8 mouse cellular contexts compared by ENCODE assay signal in the genomic region with DNA sequence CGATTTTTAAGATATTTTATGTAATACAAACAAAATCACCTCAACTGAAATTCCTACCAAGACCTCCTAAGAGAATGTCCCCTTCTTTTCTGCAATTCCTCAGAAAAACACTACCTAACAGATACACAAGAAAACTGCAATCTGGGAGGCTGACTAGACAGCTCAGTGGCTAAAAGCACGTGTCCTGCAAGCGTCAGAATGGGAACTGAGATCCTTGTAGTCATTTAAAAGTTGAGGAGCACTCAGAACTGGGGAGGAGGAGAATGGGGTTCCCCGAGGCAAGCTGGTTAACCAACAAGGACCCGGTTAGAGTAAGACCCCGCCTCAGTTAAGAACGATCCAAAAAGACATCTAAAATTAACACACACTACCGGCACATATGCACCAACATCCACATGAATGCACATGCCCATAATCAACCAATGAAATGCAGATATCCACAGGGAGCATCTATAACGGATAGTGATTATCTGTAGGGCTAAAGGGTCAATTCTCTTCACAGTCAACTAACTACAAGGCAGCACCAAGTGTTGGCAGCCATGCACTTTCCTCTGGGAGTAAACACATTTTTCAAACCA. TPM values are rescaled to one million over a fixed set of nuclear protein-coding genes. Genes with fewer than 3 reads are reported as not detected.
DNase-seq lines count a peak whose midpoint lies in the region; ATAC-seq and TF ChIP-seq lines count a peak whose summit lies in the region.

No protein-coding gene starts in this region.

- TF ChIP-seq CTCF in kidney, postnatal 0 days (IDR thresholded peaks at IDR 0.05; ENCODE audit: low read depth): no peak
- no peak for TF ChIP-seq CTCF in brain, embryonic 14.5 days (IDR thresholded peaks at IDR 0.05; ENCODE audit: borderline replicate concordance, extremely low read depth, insufficient read depth, insufficient read length)
- TF ChIP-seq CTCF in midbrain, postnatal 0 days (IDR thresholded peaks at IDR 0.05): no peak

- no peak for TF ChIP-seq POLR2A in brain, embryonic 14.5 days (IDR thresholded peaks at IDR 0.05; ENCODE audit: borderline replicate concordance, extremely low read depth, insufficient read depth, insufficient read length, poor library complexity, severe bottlenecking)

- peaks cover 14% of the 10 kb centered on the region for H3K9me3 ChIP-seq in kidney, postnatal 0 days (replicated peaks; ENCODE audit: low read length)
- H3K9me3 ChIP-seq in hindbrain, embryonic 15.5 days: peaks cover 10% of the 10 kb centered on the region; the same call in 1 of the 2 replicates
- H3K9me3 ChIP-seq in midbrain, postnatal 0 days (ENCODE audit: low read length): peaks cover 7% of the 10 kb centered on the region; the same call in 1 of the 2 replicates

- peak; percentile 21; the same call in 1 of the 2 replicates for ATAC-seq in kidney, postnatal 0 days (replicated peaks; ENCODE audit: low FRiP score, low read depth)
- ATAC-seq in hindbrain, embryonic 15.5 days (ENCODE audit: low FRiP score, low read depth): no peak
- 0 out of 2 replicates have a peak, but pooled peaks have one; percentile 0 for ATAC-seq in midbrain, postnatal 0 days (ENCODE audit: low FRiP score)

- peaks cover 6% of the 10 kb centered on the region; the same call in 1 of the 2 replicates for H3K4me1 ChIP-seq in kidney, postnatal 0 days (replicated peaks; ENCODE audit: insufficient read depth, low read length)
- peaks cover 21% of the 10 kb centered on the region for H3K4me1 ChIP-seq in hindbrain, embryonic 15.5 days (replicated peaks)
- peaks cover 11% of the 10 kb centered on the region; the same call in 1 of the 2 replicates for H3K4me1 ChIP-seq in midbrain, postnatal 0 days (ENCODE audit: insufficient read depth, low read length)

- DNase-seq in kidney, postnatal 0 days (ENCODE audit: low spot score): no peak
- no peak for DNase-seq in kidney, postnatal 4 days
- DNase-seq in brain, embryonic 14.5 days (ENCODE audit: low read depth): peak; percentile 1
- DNase-seq in midbrain, postnatal 0 days (ENCODE audit: low spot score): no peak
- DNase-seq in cerebellum, postnatal 4 days (ENCODE audit: low spot score in 2 of 2): no peak
- no peak for DNase-seq in layer of hippocampus, adult 9-11 months
- DNase-seq in thymus, postnatal 4 days: no peak

- H3K27ac ChIP-seq in kidney, postnatal 0 days: peak overlapping the region; percentile 85; the same call in 1 of the 2 replicates
- H3K27ac ChIP-seq in hindbrain, embryonic 15.5 days (replicated peaks): peak overlapping the region; percentile 83
- H3K27ac ChIP-seq in midbrain, postnatal 0 days (ENCODE audit: low read depth, low read length): peak overlapping the region; percentile 87; the same call in 1 of the 2 replicates

- peak overlapping the region; percentile 94 for H3K9ac ChIP-seq in kidney, postnatal 0 days (ENCODE audit: low read depth, low read length)
- H3K9ac ChIP-seq in hindbrain, embryonic 15.5 days: peak overlapping the region; percentile 92
- H3K9ac ChIP-seq in midbrain, postnatal 0 days (replicated peaks; ENCODE audit: low read length, poor library complexity, severe bottlenecking): peak overlapping the region; percentile 91

- H3K4me2 ChIP-seq in kidney, postnatal 0 days (ENCODE audit: low read length): peak overlapping the region; percentile 65
- peak overlapping the region; percentile 72 for H3K4me2 ChIP-seq in hindbrain, embryonic 15.5 days
- H3K4me2 ChIP-seq in midbrain, postnatal 0 days (ENCODE audit: low read depth, low read length, poor library complexity, severe bottlenecking): peak overlapping the region; percentile 74

- H3K4me3 ChIP-seq in kidney, postnatal 0 days (replicated peaks; ENCODE audit: low read depth, low read length): peak overlapping the region; percentile 86
- H3K4me3 ChIP-seq in hindbrain, embryonic 15.5 days: peak overlapping the region; percentile 81
- H3K4me3 ChIP-seq in midbrain, postnatal 0 days (ENCODE audit: low read depth, low read length): peak overlapping the region; percentile 99

- 0 out of 2 replicates have a peak, but pooled peaks cover 6% of the 10 kb centered on the region for H3K36me3 ChIP-seq in kidney, postnatal 0 days (ENCODE audit: insufficient read depth, low read length)
- peaks cover 27% of the 10 kb centered on the region for H3K36me3 ChIP-seq in hindbrain, embryonic 15.5 days
- H3K36me3 ChIP-seq in midbrain, postnatal 0 days (ENCODE audit: insufficient read depth, low read length): peaks cover 12% of the 10 kb centered on the region

- WGBS in kidney, postnatal 0 days: 23% methylated on average over 9 of the region's 9 CpGs
- 30% methylated on average over 9 of the region's 9 CpGs for WGBS in hindbrain, embryonic 15.5 days
- 31% methylated on average over 9 of the region's 9 CpGs for WGBS in midbrain, postnatal 0 days

- no peaks in the 10 kb centered on the region for H3K27me3 ChIP-seq in kidney, postnatal 0 days (ENCODE audit: insufficient read depth, low read length)
- H3K27me3 ChIP-seq in hindbrain, embryonic 15.5 days: no peaks in the 10 kb centered on the region
- no peaks in the 10 kb centered on the region for H3K27me3 ChIP-seq in midbrain, postnatal 0 days (ENCODE audit: insufficient read depth, low read length)

RNA-seq across cellular contexts. Expression of a gene that starts 1.0 kb away (rescaled TPM):
- 23.4 and 23.9 TPM in 2 replicates for polyA plus RNA-seq in kidney, postnatal 0 days (2015; fragmentation: Nextera tagmentation; extraction: Ambion mirVana)
- 19.7 and 21.5 TPM in 2 replicates for polyA plus RNA-seq in brain, embryonic 14.5 days (2012; rRNA removed)
- 21.7 and 22.3 TPM in 2 replicates for polyA plus RNA-seq in hindbrain, embryonic 15.5 days (2015; fragmentation: Nextera tagmentation; extraction: Ambion mirVana)
- 45.1 and 84.8 TPM in 2 replicates for total RNA-seq in midbrain, postnatal 0 days (2014; rRNA removed)
- 13.5 and 16.1 TPM in 2 replicates for polyA plus RNA-seq in midbrain, postnatal 0 days (2015; fragmentation: Nextera tagmentation; extraction: Ambion mirVana)

RNA-seq across cellular contexts. Expression of a gene that starts 58.6 kb away (rescaled TPM):
- 52.6 and 53.3 TPM in 2 replicates for polyA plus RNA-seq in kidney, postnatal 0 days (2015; fragmentation: Nextera tagmentation; extraction: Ambion mirVana)
- 32.6 and 34.6 TPM in 2 replicates for polyA plus RNA-seq in brain, embryonic 14.5 days (2012; rRNA removed)
- polyA plus RNA-seq in hindbrain, embryonic 15.5 days (2015; fragmentation: Nextera tagmentation; extraction: Ambion mirVana): 51.8 and 52.4 TPM in 2 replicates
- total RNA-seq in midbrain, postnatal 0 days (2014; rRNA removed): 19.9 and 21.9 TPM in 2 replicates
- 40.4 and 44.2 TPM in 2 replicates for polyA plus RNA-seq in midbrain, postnatal 0 days (2015; fragmentation: Nextera tagmentation; extraction: Ambion mirVana)

RNA-seq across cellular contexts. Expression of a gene that starts 58.9 kb away (rescaled TPM):
- 33.6 and 36.4 TPM in 2 replicates for polyA plus RNA-seq in kidney, postnatal 0 days (2015; fragmentation: Nextera tagmentation; extraction: Ambion mirVana)
- polyA plus RNA-seq in brain, embryonic 14.5 days (2012; rRNA removed): 44.8 and 49.3 TPM in 2 replicates
- 48.7 and 50.5 TPM in 2 replicates for polyA plus RNA-seq in hindbrain, embryonic 15.5 days (2015; fragmentation: Nextera tagmentation; extraction: Ambion mirVana)
- total RNA-seq in midbrain, postnatal 0 days (2014; rRNA removed): 28.7 and 39.8 TPM in 2 replicates
- 39.1 and 39.6 TPM in 2 replicates for polyA plus RNA-seq in midbrain, postnatal 0 days (2015; fragmentation: Nextera tagmentation; extraction: Ambion mirVana)
